Mouse (Mus musculus) MEL (cell line): ENCODE data around the gene Rbfox3. TPM values are rescaled to one million over a fixed set of nuclear protein-coding genes. Genes with fewer than 3 reads are reported as not detected.

Experiments
- DNase-seq: peaks from one replicate; pipeline ENCODE4 v3.0.0; 2011; ENCODE audit warnings: low read depth, low spot score
- H3K27ac ChIP-seq: 2 replicates; pipeline ENCODE4 v1.5.1; 2012; ENCODE audit warnings: low read depth, mild to moderate bottlenecking, control low read depth, low read length, moderate library complexity; ENCODE audit not compliant: control insufficient read depth
- H3K27me3 ChIP-seq, 2 experiments: fragments of 150-350 bp in 1 of 2; sonication (generic) in 1 of 2; 2 replicates each; pipeline ENCODE4 v1.6.1; 2012; ENCODE audit warnings: low read length in 2 of 2, mild to moderate bottlenecking in 2 of 2, improper control_type of control experiment in 1 of 2, moderate library complexity in 1 of 2; ENCODE audit not compliant: insufficient read depth in 2 of 2, control insufficient read depth in 1 of 2
- H3K36me3 ChIP-seq, 2 experiments: 2 replicates each; pipeline ENCODE4 v1.6.1; 2012 to 2014; ENCODE audit warnings: low read length in 2 of 2, improper control_type of control experiment in 1 of 2, inconsistent platforms in 1 of 2, mild to moderate bottlenecking in 1 of 2; ENCODE audit not compliant: insufficient read depth in 2 of 2, control insufficient read depth in 1 of 2
- H3K4me1 ChIP-seq, 2 experiments: fragments of 150-350 bp in 1 of 2; sonication (generic) in 1 of 2; 2 replicates each; pipeline ENCODE4 v1.6.1; 2012; ENCODE audit warnings: low read length in 2 of 2, improper control_type of control experiment in 1 of 2, mild to moderate bottlenecking in 1 of 2; ENCODE audit not compliant: insufficient read depth in 2 of 2, control insufficient read depth in 1 of 2
- H3K4me3 ChIP-seq, 2 experiments: fragments of 150-350 bp in 1 of 2; sonication (generic) in 1 of 2; 2 replicates each; pipeline ENCODE4 v1.5.1; 2012; ENCODE audit warnings: low read depth in 2 of 2, low read length in 2 of 2, mild to moderate bottlenecking in 2 of 2, moderate library complexity in 2 of 2, control low read depth in 1 of 2, improper control_type of control experiment in 1 of 2; ENCODE audit not compliant: control insufficient read depth in 1 of 2, insufficient read depth in 1 of 2
- H3K79me2 ChIP-seq: 2 replicates; pipeline ENCODE4 v1.6.1; 2012; ENCODE audit warnings: mild to moderate bottlenecking, low read length, moderate library complexity; ENCODE audit not compliant: control insufficient read depth, poor library complexity, insufficient read depth
- H3K9ac ChIP-seq: 2 replicates; pipeline ENCODE4 v1.6.1; 2012; ENCODE audit warnings: low read depth, mild to moderate bottlenecking, control low read depth, low read length, moderate library complexity; ENCODE audit not compliant: control insufficient read depth, poor library complexity, severe bottlenecking
- H3K9me3 ChIP-seq: fragments of 150-350 bp; sonication (generic); replicated peaks from 2 replicates; pipeline ENCODE4 v1.6.1; 2012; ENCODE audit warnings: mild to moderate bottlenecking, low read length, improper control_type of control experiment, moderate library complexity; ENCODE audit not compliant: insufficient read depth
- CHD2 ChIP-seq: IDR thresholded peaks from 2 replicates; pipeline ENCODE4 v1.6.1; 2011; ENCODE audit warnings: low read length, improper control_type of control experiment
- CTCF ChIP-seq, 3 experiments: IDR thresholded peaks in 2 of 3; conservative IDR thresholded peaks in 1 of 3; 2 replicates each; pipeline ENCODE4 v1.5.1; 2011 to 2012; ENCODE audit warnings: low read length in 3 of 3, low read depth in 2 of 3, mild to moderate bottlenecking in 2 of 3, improper control_type of control experiment in 1 of 3, inconsistent platforms in 1 of 3, mixed read lengths in 1 of 3, moderate library complexity in 1 of 3; ENCODE audit not compliant: control insufficient read depth in 1 of 3, insufficient read depth in 1 of 3, poor library complexity in 1 of 3, severe bottlenecking in 1 of 3
- E2F4 ChIP-seq: IDR thresholded peaks from 2 replicates; pipeline ENCODE4 v1.6.1; 2011; ENCODE audit warnings: low read depth, low read length, improper control_type of control experiment, borderline replicate concordance
- EP300 ChIP-seq, 2 experiments: IDR thresholded peaks; 2 replicates each; pipeline ENCODE4 v1.6.1; 2011; ENCODE audit warnings: improper control_type of control experiment in 2 of 2, low read length in 2 of 2, low read depth in 1 of 2, mild to moderate bottlenecking in 1 of 2
- GABPA ChIP-seq: IDR thresholded peaks from 2 replicates; pipeline ENCODE4 v1.6.1; 2012; ENCODE audit warnings: low read depth, mild to moderate bottlenecking, inconsistent platforms, low read length, improper control_type of control experiment, moderate library complexity
- HCFC1 ChIP-seq: IDR thresholded peaks from 2 replicates; pipeline ENCODE4 v1.6.1; 2012; ENCODE audit warnings: low read depth, mild to moderate bottlenecking, inconsistent platforms, low read length, improper control_type of control experiment, moderate library complexity
- JUND ChIP-seq: IDR thresholded peaks from 2 replicates; pipeline ENCODE4 v1.6.1; 2011; ENCODE audit warnings: low read depth, mild to moderate bottlenecking, improper control_type of control experiment, low read length
- KAT2A ChIP-seq: conservative IDR thresholded peaks from 2 replicates; pipeline ENCODE4 v1.6.1; 2012; ENCODE audit warnings: low read depth, low read length, improper control_type of control experiment, inconsistent platforms
- MAFK ChIP-seq: IDR thresholded peaks from 2 replicates; pipeline ENCODE4 v1.6.1; 2011; ENCODE audit warnings: low read depth, mild to moderate bottlenecking, low read length, improper control_type of control experiment, borderline replicate concordance
- MEF2A ChIP-seq: IDR thresholded peaks from 2 replicates; pipeline ENCODE4 v1.6.1; 2014; ENCODE audit warnings: low read depth, mild to moderate bottlenecking, inconsistent platforms, low read length, improper control_type of control experiment; ENCODE audit not compliant: poor library complexity, insufficient replicate concordance, severe bottlenecking; ENCODE audit errors: extremely low read depth
- MXI1 ChIP-seq: IDR thresholded peaks from 2 replicates; pipeline ENCODE4 v1.6.1; 2011; ENCODE audit warnings: mild to moderate bottlenecking, low read depth, low read length, improper control_type of control experiment
- MYB ChIP-seq: IDR thresholded peaks from 2 replicates; pipeline ENCODE4 v1.6.1; 2011; ENCODE audit warnings: mild to moderate bottlenecking, low read depth, low read length, improper control_type of control experiment
- MYC ChIP-seq: IDR thresholded peaks from 2 replicates; pipeline ENCODE4 v1.6.1; 2011; ENCODE audit warnings: low read depth, mild to moderate bottlenecking, low read length, improper control_type of control experiment, moderate library complexity
- NELFE ChIP-seq: IDR thresholded peaks from 2 replicates; pipeline ENCODE4 v1.6.1; 2011; ENCODE audit warnings: low read depth, low read length, improper control_type of control experiment
- NRF1 ChIP-seq: IDR thresholded peaks from 2 replicates; pipeline ENCODE4 v1.6.1; 2014; ENCODE audit warnings: low read depth, mild to moderate bottlenecking, inconsistent platforms, low read length, improper control_type of control experiment, moderate library complexity; ENCODE audit not compliant: poor library complexity, insufficient read depth, severe bottlenecking
- POLR2A ChIP-seq, 2 experiments: IDR thresholded peaks; 2 replicates each; pipeline ENCODE4 v1.6.1; 2011 to 2012; ENCODE audit warnings: low read length in 2 of 2, mild to moderate bottlenecking in 2 of 2, control low read depth in 1 of 2, improper control_type of control experiment in 1 of 2, low read depth in 1 of 2, moderate library complexity in 1 of 2; ENCODE audit not compliant: control insufficient read depth in 1 of 2, insufficient read depth in 1 of 2, poor library complexity in 1 of 2
- RAD21 ChIP-seq: IDR thresholded peaks from 2 replicates; pipeline ENCODE4 v1.6.1; 2011; ENCODE audit warnings: mild to moderate bottlenecking, low read depth, low read length, improper control_type of control experiment
- RCOR1 ChIP-seq: IDR thresholded peaks from 2 replicates; pipeline ENCODE4 v1.6.1; 2012; ENCODE audit warnings: low read depth, mild to moderate bottlenecking, inconsistent platforms, low read length, improper control_type of control experiment
- SIN3A ChIP-seq: IDR thresholded peaks from 2 replicates; pipeline ENCODE4 v1.6.1; 2012; ENCODE audit warnings: low read length, improper control_type of control experiment, inconsistent platforms
- SMC3 ChIP-seq: IDR thresholded peaks from 2 replicates; pipeline ENCODE4 v1.6.1; 2011; ENCODE audit warnings: low read depth, low read length, improper control_type of control experiment
- TAL1 ChIP-seq: IDR thresholded peaks from 2 replicates; pipeline ENCODE4 v1.6.1; 2012; ENCODE audit warnings: mild to moderate bottlenecking, inconsistent platforms, low read length, moderate library complexity, mixed read lengths
- TCF12 ChIP-seq: IDR thresholded peaks from 2 replicates; pipeline ENCODE4 v1.6.1; 2014; ENCODE audit warnings: low read depth, mild to moderate bottlenecking, inconsistent platforms, low read length, improper control_type of control experiment, moderate library complexity
- UBTF ChIP-seq: IDR thresholded peaks from 2 replicates; pipeline ENCODE4 v1.6.1; 2012; ENCODE audit warnings: low read depth, mild to moderate bottlenecking, inconsistent platforms, low read length, improper control_type of control experiment, moderate library complexity, borderline replicate concordance; ENCODE audit not compliant: insufficient read depth
- USF1 ChIP-seq: IDR thresholded peaks from 2 replicates; pipeline ENCODE4 v1.6.1; 2014; ENCODE audit warnings: low read depth, mild to moderate bottlenecking, inconsistent platforms, low read length, improper control_type of control experiment, moderate library complexity
- USF2 ChIP-seq, 2 experiments: IDR thresholded peaks; 2 replicates each; pipeline ENCODE4 v1.6.1; 2011 to 2012; ENCODE audit warnings: improper control_type of control experiment in 2 of 2, low read length in 2 of 2, borderline replicate concordance in 1 of 2, inconsistent platforms in 1 of 2, low read depth in 1 of 2, mild to moderate bottlenecking in 1 of 2; ENCODE audit not compliant: insufficient read depth in 1 of 2
- ZC3H11A ChIP-seq: IDR thresholded peaks from 2 replicates; pipeline ENCODE4 v1.6.1; 2012; ENCODE audit warnings: low read depth, mild to moderate bottlenecking, inconsistent platforms, low read length, improper control_type of control experiment
- ZKSCAN1 ChIP-seq: IDR thresholded peaks from 2 replicates; pipeline ENCODE4 v1.6.1; 2012; ENCODE audit warnings: low read depth, mild to moderate bottlenecking, inconsistent platforms, low read length, improper control_type of control experiment, moderate library complexity
- ZMIZ1 ChIP-seq: IDR thresholded peaks from 2 replicates; pipeline ENCODE4 v1.6.1; 2012; ENCODE audit warnings: low read depth, mild to moderate bottlenecking, inconsistent platforms, low read length, improper control_type of control experiment, moderate library complexity
- polyA plus RNA-seq, 2 experiments: library from polyadenylated mRNA; stranded (reverse) in 1 of 2; unstranded in 1 of 2; fragments of >175 nt in 1 of 2; fragments of >200 nt in 1 of 2; gene quantifications; 2 replicates each; pipeline versions ENCODE4 v1.2.1 to v1.2.4; 2012; ENCODE audit warnings: low replicate concordance in 2 of 2, low read depth in 1 of 2; ENCODE audit not compliant: insufficient read length in 2 of 2, insufficient read depth in 1 of 2, missing spikeins in 1 of 2
- total RNA-seq: library from RNA; depleted of rRNA; stranded (reverse); fragments of 300-350 nt; gene quantifications from 2 replicates; pipeline ENCODE4 v1.2.3, GENCODE M21; 2012

The Rbfox3 gene
- total and polyA plus RNA-seq, 3 experiments = not detected

DNA sequence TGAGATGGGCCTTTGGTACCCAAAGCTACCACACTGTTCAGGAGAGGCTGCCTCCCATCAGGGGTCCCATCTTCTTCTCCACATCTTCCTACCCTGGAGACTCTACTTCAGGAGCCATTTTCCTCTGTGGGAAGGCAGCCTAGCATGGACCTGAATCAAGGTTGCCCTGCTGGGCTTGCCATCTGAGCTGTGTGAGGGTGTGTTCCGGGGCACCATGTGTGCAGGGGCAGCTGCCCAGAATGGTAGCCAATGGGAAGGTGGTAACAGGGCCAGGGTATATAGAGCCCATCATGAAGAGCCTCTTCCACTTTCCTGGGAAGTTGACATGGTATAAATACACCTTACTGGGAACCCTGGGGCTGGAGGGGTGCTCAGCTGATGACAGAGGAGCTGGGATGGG, 281.7 kb downstream of the Rbfox3 start:
- H3K27me3 ChIP-seq = no peaks in the 10 kb centered on the region
- no peaks in the 10 kb centered on the region for H3K4me1 ChIP-seq
- DNase-seq = no peak
- H3K9ac ChIP-seq = no peak overlapping the region
- H3K27ac ChIP-seq = no peak overlapping the region
- H3K36me3 ChIP-seq = no peaks in the 10 kb centered on the region
- no peaks in the 10 kb centered on the region for H3K79me2 ChIP-seq
- H3K4me3 ChIP-seq = no peak overlapping the region
- no peaks in the 10 kb centered on the region for H3K9me3 ChIP-seq
- TF ChIP-seq USF1 (no peak), JUND (no peak), MXI1 (no peak), NELFE (no peak), SIN3A (no peak), POLR2A (IDR thresholded peaks at IDR 0.05; ENCODE audit: control insufficient read depth in 1 of 2, insufficient read depth in 1 of 2, low read depth in 1 of 2, low read length in 2 of 2, poor library complexity in 1 of 2) (no peak), TCF12 (no peak), HCFC1 (no peak), CTCF (IDR thresholded peaks at IDR 0.05 in 2 of 3, conservative IDR thresholded peaks at IDR 0.05 in 1 of 3; ENCODE audit: control insufficient read depth in 1 of 3, insufficient read depth in 1 of 3, low read depth in 2 of 3, low read length in 3 of 3, poor library complexity in 1 of 3, severe bottlenecking in 1 of 3) (no peak), UBTF (no peak), GABPA (no peak), NRF1 (no peak), SMC3 (no peak), ZMIZ1 (no peak), KAT2A (no peak), MYB (no peak), MYC (no peak), USF2 (IDR thresholded peaks at IDR 0.05; ENCODE audit: borderline replicate concordance in 1 of 2, insufficient read depth in 1 of 2, low read depth in 1 of 2, low read length in 2 of 2) (no peak)

DNA sequence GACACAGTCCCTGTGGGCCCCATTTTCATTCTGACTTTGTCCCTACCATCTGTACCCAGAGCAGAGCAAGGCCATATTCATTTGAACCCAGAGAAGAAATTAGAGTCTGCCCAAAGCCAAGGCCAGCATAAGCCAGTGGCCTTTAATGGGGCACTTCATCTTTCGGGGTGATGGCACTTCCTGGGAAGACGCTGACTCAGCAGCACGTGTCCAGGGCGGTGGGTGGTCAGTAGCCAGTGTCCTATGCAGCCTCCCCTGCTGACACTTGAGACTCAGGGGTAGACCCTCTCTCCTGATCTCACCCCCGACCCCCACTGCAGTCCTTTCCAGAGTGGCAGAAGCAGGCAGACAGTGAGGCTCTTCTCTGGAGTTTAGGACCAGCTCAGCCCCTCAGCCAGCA, 283.9 kb downstream of the Rbfox3 start:
- H3K27ac ChIP-seq = no peak overlapping the region

More for the DNA sequence above, 283.9 kb downstream of the Rbfox3 start:
- Histone ChIP-seq H3K9me3 (no peaks in the 10 kb centered on the region), H3K9ac (no peak overlapping the region), H3K36me3 (no peaks in the 10 kb centered on the region), H3K4me3 (no peak overlapping the region), H3K27me3 (no peaks in the 10 kb centered on the region), H3K79me2 (no peaks in the 10 kb centered on the region), H3K4me1 (no peaks in the 10 kb centered on the region)
- TF ChIP-seq ZC3H11A (no peak), MYB (no peak), RCOR1 (no peak), EP300 (IDR thresholded peaks at IDR 0.05; ENCODE audit: low read depth in 1 of 2, low read length in 2 of 2) (no peak), MXI1 (no peak), POLR2A (IDR thresholded peaks at IDR 0.05; ENCODE audit: control insufficient read depth in 1 of 2, insufficient read depth in 1 of 2, low read depth in 1 of 2, low read length in 2 of 2, poor library complexity in 1 of 2) (no peak), E2F4 (no peak), CHD2 (no peak), ZKSCAN1 (no peak), MAFK (no peak), GABPA (no peak), NRF1 (no peak), KAT2A (no peak), RAD21 (no peak), MEF2A (no peak), MYC (no peak), CTCF (IDR thresholded peaks at IDR 0.05 in 2 of 3, conservative IDR thresholded peaks at IDR 0.05 in 1 of 3; ENCODE audit: control insufficient read depth in 1 of 3, insufficient read depth in 1 of 3, low read depth in 2 of 3, low read length in 3 of 3, poor library complexity in 1 of 3, severe bottlenecking in 1 of 3) (no peak), USF1 (no peak), TAL1 (no peak)
- no peak for DNase-seq
